In the genomic region with DNA sequence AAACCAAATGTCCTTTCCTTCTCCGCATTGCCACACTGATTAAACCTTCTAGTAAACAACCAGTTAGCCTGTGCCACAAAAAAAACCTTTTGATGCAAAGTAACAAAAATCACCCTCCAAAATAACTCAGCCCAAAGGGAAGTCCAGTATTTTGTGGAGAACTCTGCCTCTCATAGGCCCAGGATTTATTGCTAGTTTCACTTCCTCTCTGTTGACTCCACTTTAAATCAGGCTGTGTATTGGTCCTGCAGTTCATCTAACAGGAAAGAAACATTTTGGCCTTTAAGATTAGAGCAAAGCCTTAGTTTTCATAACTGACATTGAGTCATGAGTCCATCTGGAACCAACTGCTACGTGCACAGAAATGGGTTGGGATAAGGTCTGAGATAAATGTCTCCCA, we compare ENCODE assay signal across 19 mouse cellular contexts.
DNase-seq lines count a peak whose midpoint lies in the region; ATAC-seq and TF ChIP-seq lines count a peak whose summit lies in the region.
"Had no signal": no experiment of that assay in that cellular context is flagged by ENCODE, and none has a peak within 500 bp of the region (broad histone marks: within the 10 kb centered on the region; RNA-seq: fewer than 3 reads in every experiment).

No protein-coding gene starts in this region.

- intact Hi-C loops in gastrocnemius, postnatal 14 days (cut with DNase I; ENCODE audit: low total_unique reads) = no loop called here

- H3K9ac ChIP-seq in kidney, embryonic 16.5 days (replicated peaks; ENCODE audit: low read length) = no peak overlapping the region
- H3K9ac ChIP-seq in forebrain, postnatal 0 days = no peak overlapping the region
- H3K9ac ChIP-seq: limb, embryonic 13.5 days; liver, embryonic 15.5 days had no signal

- H3K27me3 ChIP-seq in kidney, embryonic 16.5 days (ENCODE audit: insufficient read depth, low read length) = no peaks in the 10 kb centered on the region
- H3K27me3 ChIP-seq in forebrain, postnatal 0 days (ENCODE audit: insufficient read depth, low read length) = no peaks in the 10 kb centered on the region
- H3K27me3 ChIP-seq: limb, embryonic 13.5 days; liver, embryonic 15.5 days had no signal

- no peak for DNase-seq in kidney, adult 18-20 months
- no peak for DNase-seq in forebrain, postnatal 0 days
- no peak for DNase-seq in gastrocnemius, postnatal 14 days
- no peak for DNase-seq in adrenal gland, postnatal 4 days (ENCODE audit: low spot score in 2 of 2)
- DNase-seq: adrenal gland, postnatal 10 days; cerebellum, adult 11-12 months; cerebellum, postnatal 36 days; gastrocnemius, postnatal 25 days; right cerebral cortex, adult 18-20 months; thymus, postnatal 36 days had no signal

- no peak for TF ChIP-seq CTCF in forebrain, postnatal 0 days (IDR thresholded peaks at IDR 0.05; ENCODE audit: low read depth)

- H3K9me3 ChIP-seq in kidney, embryonic 16.5 days (ENCODE audit: low read length) = no peaks in the 10 kb centered on the region
- no peaks in the 10 kb centered on the region for H3K9me3 ChIP-seq in forebrain, postnatal 0 days (ENCODE audit: low read length)
- H3K9me3 ChIP-seq: forebrain, embryonic 10.5 days; limb, embryonic 13.5 days; liver, embryonic 15.5 days; midbrain, embryonic 10.5 days had no signal

- ATAC-seq in kidney, embryonic 16.5 days (ENCODE audit: low FRiP score, low TSS enrichment) = peak; percentile 63; the same call in 1 of the 2 replicates
- ATAC-seq in CD4-positive, CD25-positive, alpha-beta regulatory T cell, adult 4 months = peak; percentile 34
- peak; percentile 99 for ATAC-seq in granulocyte monocyte progenitor cell, adult 5-6 weeks (replicated peaks; ENCODE audit: poor library complexity, severe bottlenecking)
- ATAC-seq in megakaryocyte progenitor cell, adult 5-6 weeks (replicated peaks; ENCODE audit: poor library complexity) = peak; percentile 94
- ATAC-seq in forebrain, postnatal 0 days = no peak
- ATAC-seq: Patski had no signal

- H3K4me2 ChIP-seq in kidney, embryonic 16.5 days (replicated peaks; ENCODE audit: low read depth, low read length) = no peak overlapping the region
- H3K4me2 ChIP-seq in forebrain, postnatal 0 days (ENCODE audit: low read depth) = no peak overlapping the region
- H3K4me2 ChIP-seq: limb, embryonic 13.5 days; liver, embryonic 15.5 days had no signal

- H3K4me1 ChIP-seq in kidney, embryonic 16.5 days (ENCODE audit: insufficient read depth, low read length) = 0 out of 2 replicates have a peak, but pooled peaks cover 2% of the 10 kb centered on the region
- H3K4me1 ChIP-seq in forebrain, postnatal 0 days (ENCODE audit: insufficient read depth) = no peaks in the 10 kb centered on the region
- H3K4me1 ChIP-seq: liver, embryonic 15.5 days had no signal

- no peaks in the 10 kb centered on the region for H3K36me3 ChIP-seq in kidney, embryonic 16.5 days (ENCODE audit: insufficient read depth, low read length)
- no peaks in the 10 kb centered on the region for H3K36me3 ChIP-seq in forebrain, postnatal 0 days (ENCODE audit: insufficient read depth)
- H3K36me3 ChIP-seq: forebrain, embryonic 10.5 days; limb, embryonic 13.5 days; liver, embryonic 15.5 days; midbrain, embryonic 10.5 days had no signal

- WGBS in kidney, embryonic 16.5 days = 55% methylated on average over 2 of the region's 2 CpGs
- 84% methylated on average over 2 of the region's 2 CpGs for WGBS in forebrain, postnatal 0 days

- no peak overlapping the region for H3K4me3 ChIP-seq in kidney, embryonic 16.5 days (ENCODE audit: low read length)
- no peak overlapping the region for H3K4me3 ChIP-seq in forebrain, postnatal 0 days (ENCODE audit: low read depth, low read length)
- H3K4me3 ChIP-seq: forebrain, embryonic 10.5 days; limb, embryonic 13.5 days; liver, embryonic 15.5 days; midbrain, embryonic 10.5 days had no signal

- no peak overlapping the region for H3K27ac ChIP-seq in kidney, embryonic 16.5 days (ENCODE audit: low read length)
- no peak overlapping the region for H3K27ac ChIP-seq in forebrain, postnatal 0 days (ENCODE audit: low read depth, low read length)
- H3K27ac ChIP-seq: forebrain, embryonic 10.5 days; limb, embryonic 13.5 days; liver, embryonic 15.5 days; midbrain, embryonic 10.5 days had no signal
